Mouse (Mus musculus) ES-Bruce4 (cell line): Measurements from ENCODE around the gene Anks1.

ENCODE experiments used
- CTCF ChIP-seq: IDR thresholded peaks from one replicate; pipeline ENCODE4 v1.8.1; 2011; ENCODE audit warnings: low read depth, low read length
- POLR2A ChIP-seq: IDR thresholded peaks from one replicate; pipeline ENCODE4 v1.8.1; 2011; ENCODE audit warnings: low read length; ENCODE audit not compliant: insufficient read depth

GRCm38 (mm10) chr17:27908206-27908887 lies 759 bp upstream of the Anks1 start:
- no peak for TF ChIP-seq POLR2A
- no peak for TF ChIP-seq CTCF
